Mouse (Mus musculus) C2C12 (cell line): Measurements from ENCODE around the gene Syt7.

Source experiments
- CTCF ChIP-seq: IDR thresholded peaks from one replicate; pipeline ENCODE4 v1.5.1; 2011; ENCODE audit not compliant: control insufficient read depth, insufficient read depth, insufficient read length
- USF1 ChIP-seq: IDR thresholded peaks from one replicate; pipeline ENCODE4 v1.6.1; 2011; ENCODE audit warnings: low read depth, mild to moderate bottlenecking, control low read depth, moderate library complexity

DNA sequence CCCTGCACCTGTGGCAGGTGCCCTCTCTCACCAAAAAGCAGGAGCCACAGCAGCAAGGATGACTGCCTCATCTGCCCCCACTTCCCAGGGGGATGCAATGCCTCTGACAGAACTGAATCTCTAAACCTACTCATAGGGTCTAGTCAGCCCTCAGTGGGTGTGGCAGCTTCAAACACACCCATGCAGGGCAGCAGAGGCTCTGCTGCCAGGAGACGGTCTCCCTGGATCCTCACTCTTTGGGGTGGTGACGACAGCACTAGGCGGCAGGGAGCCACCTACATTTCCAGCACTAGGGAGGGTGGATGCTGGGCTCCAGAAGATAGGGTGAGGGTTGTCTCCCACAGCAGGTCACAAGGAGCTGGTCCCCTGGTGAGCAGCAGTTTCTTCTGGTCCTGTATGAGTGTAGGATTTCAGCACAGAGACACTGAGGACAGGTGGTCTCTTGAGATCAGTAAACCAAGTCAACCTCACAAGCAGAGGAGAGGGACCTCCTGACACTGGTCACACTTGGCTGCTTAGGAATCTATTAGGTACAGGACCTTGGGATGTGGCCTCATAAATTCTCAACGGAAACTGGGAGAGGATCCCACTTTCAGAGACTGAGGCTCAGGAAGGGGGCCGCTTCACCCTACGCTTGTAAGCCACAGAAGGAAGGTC, 26.3 kb upstream of the Syt7 start:
- TF ChIP-seq USF1 (no peak), CTCF (no peak)
